Mouse (Mus musculus): ENCODE measurements at regions not wholly inside any gene's neighbourhood (a gene's known extent, or its start where the extent isn't known, plus 50 kb on each side); places are given as distances from the start of the nearest gene placed in this dataset.

GRCm38 (mm10) chr13:90679162-90680010 is 225.8 kb downstream of the Atp6ap1l start:
- no peak for TF ChIP-seq CTCF (IDR thresholded peaks at IDR 0.05; ENCODE audit: low read depth)
- H3K36me3 ChIP-seq (ENCODE audit: insufficient read depth, low read length) = no peaks in the 10 kb centered on the region
- H3K4me3 ChIP-seq (replicated peaks; ENCODE audit: low read depth, low read length) = no peak overlapping the region
- H3K27ac ChIP-seq = no peak overlapping the region
- no peaks in the 10 kb centered on the region for H3K9me3 ChIP-seq (replicated peaks; ENCODE audit: low read length)
- no peak overlapping the region for H3K9ac ChIP-seq (ENCODE audit: low read depth, low read length)
- 0 out of 2 replicates have a peak overlapping the region, but pooled peaks have one; percentile 17 for H3K4me2 ChIP-seq (ENCODE audit: low read length)
- no peaks in the 10 kb centered on the region for H3K27me3 ChIP-seq (ENCODE audit: insufficient read depth, low read length)
- ATAC-seq (replicated peaks; ENCODE audit: low FRiP score, low read depth) (no peak), DNase-seq (ENCODE audit: low spot score) (no peak)
- no peaks in the 10 kb centered on the region; the same call in 1 of the 2 replicates for H3K4me1 ChIP-seq (replicated peaks; ENCODE audit: insufficient read depth, low read length)
- WGBS = 33% methylated on average over 8 of the region's 8 CpGs

GRCm38 (mm10) chr13:90673823-90674222 is 231.3 kb downstream of the Atp6ap1l start:
- Histone ChIP-seq H3K4me3 (replicated peaks; ENCODE audit: low read depth, low read length) (no peak overlapping the region), H3K4me1 (replicated peaks; ENCODE audit: insufficient read depth, low read length) (no peaks in the 10 kb centered on the region), H3K27me3 (ENCODE audit: insufficient read depth, low read length) (no peaks in the 10 kb centered on the region), H3K36me3 (ENCODE audit: insufficient read depth, low read length) (no peaks in the 10 kb centered on the region), H3K27ac (no peak overlapping the region), H3K4me2 (ENCODE audit: low read length) (no peak overlapping the region), H3K9me3 (replicated peaks; ENCODE audit: low read length) (no peaks in the 10 kb centered on the region), H3K9ac (ENCODE audit: low read depth, low read length) (no peak overlapping the region)
- no peak for DNase-seq (ENCODE audit: low spot score)
- 59% methylated on average over 3 of the region's 3 CpGs for WGBS
- no peak for ATAC-seq (replicated peaks; ENCODE audit: low FRiP score, low read depth)
- TF ChIP-seq CTCF (IDR thresholded peaks at IDR 0.05; ENCODE audit: low read depth) = no peak

GRCm38 (mm10) chr13:90673079-90673478 is 232.1 kb downstream of the Atp6ap1l start:
- ATAC-seq (replicated peaks; ENCODE audit: low FRiP score, low read depth) (no peak), DNase-seq (ENCODE audit: low spot score) (no peak)
- 81% methylated on average over 1 of the region's 1 CpGs for WGBS
- Histone ChIP-seq H3K9ac (ENCODE audit: low read depth, low read length) (no peak overlapping the region), H3K4me2 (ENCODE audit: low read length) (no peak overlapping the region), H3K36me3 (ENCODE audit: insufficient read depth, low read length) (no peaks in the 10 kb centered on the region), H3K27me3 (ENCODE audit: insufficient read depth, low read length) (no peaks in the 10 kb centered on the region), H3K4me3 (replicated peaks; ENCODE audit: low read depth, low read length) (no peak overlapping the region), H3K4me1 (replicated peaks; ENCODE audit: insufficient read depth, low read length) (no peaks in the 10 kb centered on the region), H3K9me3 (replicated peaks; ENCODE audit: low read length) (no peaks in the 10 kb centered on the region), H3K27ac (no peak overlapping the region)
- TF ChIP-seq CTCF (IDR thresholded peaks at IDR 0.05; ENCODE audit: low read depth) = no peak

- ATAC-seq (replicated peaks; ENCODE audit: low FRiP score, low read depth) (peak; percentile 74), DNase-seq (ENCODE audit: low spot score) (peak; percentile 61)
- H3K4me3 ChIP-seq (replicated peaks; ENCODE audit: low read depth, low read length) = no peak overlapping the region
- H3K27me3 ChIP-seq (ENCODE audit: insufficient read depth, low read length) = no peaks in the 10 kb centered on the region
- no peaks in the 10 kb centered on the region for H3K36me3 ChIP-seq (ENCODE audit: insufficient read depth, low read length)
- no peak overlapping the region for H3K27ac ChIP-seq
- 41% methylated on average over 3 of the region's 3 CpGs for WGBS
- no peak for TF ChIP-seq CTCF (IDR thresholded peaks at IDR 0.05; ENCODE audit: low read depth)
- H3K4me2 ChIP-seq (ENCODE audit: low read length) = no peak overlapping the region
- no peaks in the 10 kb centered on the region for H3K9me3 ChIP-seq (replicated peaks; ENCODE audit: low read length)
- H3K9ac ChIP-seq (ENCODE audit: low read depth, low read length) = no peak overlapping the region
- H3K4me1 ChIP-seq (replicated peaks; ENCODE audit: insufficient read depth, low read length) = no peaks in the 10 kb centered on the region
These were observed 243.5 kb downstream of the Atp6ap1l start for GRCm38 (mm10) chr13:90661567-90662141.

- peak; percentile 89 for DNase-seq (ENCODE audit: low spot score)
- peak; percentile 76; the same call in 1 of the 2 replicates for ATAC-seq (replicated peaks; ENCODE audit: low FRiP score, low read depth)
- TF ChIP-seq CTCF (IDR thresholded peaks at IDR 0.05; ENCODE audit: low read depth) = no peak
- H3K27ac ChIP-seq = no peak overlapping the region
- H3K4me3 ChIP-seq (replicated peaks; ENCODE audit: low read depth, low read length) = no peak overlapping the region
- H3K4me1 ChIP-seq (replicated peaks; ENCODE audit: insufficient read depth, low read length) = no peaks in the 10 kb centered on the region
- 13% methylated on average over 3 of the region's 3 CpGs for WGBS
- H3K9ac ChIP-seq (ENCODE audit: low read depth, low read length) = no peak overlapping the region
- H3K27me3 ChIP-seq (ENCODE audit: insufficient read depth, low read length) = no peaks in the 10 kb centered on the region
- no peak overlapping the region for H3K4me2 ChIP-seq (ENCODE audit: low read length)
- H3K9me3 ChIP-seq (replicated peaks; ENCODE audit: low read length) = no peaks in the 10 kb centered on the region
- H3K36me3 ChIP-seq (ENCODE audit: insufficient read depth, low read length) = no peaks in the 10 kb centered on the region
These were observed 244.2 kb downstream of the Atp6ap1l start for GRCm38 (mm10) chr13:90660950-90661349.

- Histone ChIP-seq H3K4me3 (replicated peaks; ENCODE audit: low read depth, low read length) (no peak overlapping the region), H3K27me3 (ENCODE audit: insufficient read depth, low read length) (no peaks in the 10 kb centered on the region), H3K4me1 (replicated peaks; ENCODE audit: insufficient read depth, low read length) (no peaks in the 10 kb centered on the region), H3K9me3 (replicated peaks; ENCODE audit: low read length) (no peaks in the 10 kb centered on the region), H3K4me2 (ENCODE audit: low read length) (no peak overlapping the region), H3K27ac (no peak overlapping the region), H3K36me3 (ENCODE audit: insufficient read depth, low read length) (no peaks in the 10 kb centered on the region), H3K9ac (ENCODE audit: low read depth, low read length) (no peak overlapping the region)
- DNase-seq (ENCODE audit: low spot score) (peak; percentile 50), ATAC-seq (replicated peaks; ENCODE audit: low FRiP score, low read depth) (no peak)
- no peak for TF ChIP-seq CTCF (IDR thresholded peaks at IDR 0.05; ENCODE audit: low read depth)
- 23% methylated on average over 5 of the region's 5 CpGs for WGBS
These were observed 246.1 kb downstream of the Atp6ap1l start for GRCm38 (mm10) chr13:90659087-90659486.

All from kidney, postnatal 0 days (tissue).